Mouse (Mus musculus): ENCODE results near the gene Xylt2.
A peak's percentile ranks its signal among the peaks of the same experiment; 100 is the strongest.
"Not testable (repeated sequence)": the region's sequence is repeated elsewhere in the genome, so short reads cannot be mapped to it uniquely, and the experiment has no call there.

Xylt2 gene

DNA sequence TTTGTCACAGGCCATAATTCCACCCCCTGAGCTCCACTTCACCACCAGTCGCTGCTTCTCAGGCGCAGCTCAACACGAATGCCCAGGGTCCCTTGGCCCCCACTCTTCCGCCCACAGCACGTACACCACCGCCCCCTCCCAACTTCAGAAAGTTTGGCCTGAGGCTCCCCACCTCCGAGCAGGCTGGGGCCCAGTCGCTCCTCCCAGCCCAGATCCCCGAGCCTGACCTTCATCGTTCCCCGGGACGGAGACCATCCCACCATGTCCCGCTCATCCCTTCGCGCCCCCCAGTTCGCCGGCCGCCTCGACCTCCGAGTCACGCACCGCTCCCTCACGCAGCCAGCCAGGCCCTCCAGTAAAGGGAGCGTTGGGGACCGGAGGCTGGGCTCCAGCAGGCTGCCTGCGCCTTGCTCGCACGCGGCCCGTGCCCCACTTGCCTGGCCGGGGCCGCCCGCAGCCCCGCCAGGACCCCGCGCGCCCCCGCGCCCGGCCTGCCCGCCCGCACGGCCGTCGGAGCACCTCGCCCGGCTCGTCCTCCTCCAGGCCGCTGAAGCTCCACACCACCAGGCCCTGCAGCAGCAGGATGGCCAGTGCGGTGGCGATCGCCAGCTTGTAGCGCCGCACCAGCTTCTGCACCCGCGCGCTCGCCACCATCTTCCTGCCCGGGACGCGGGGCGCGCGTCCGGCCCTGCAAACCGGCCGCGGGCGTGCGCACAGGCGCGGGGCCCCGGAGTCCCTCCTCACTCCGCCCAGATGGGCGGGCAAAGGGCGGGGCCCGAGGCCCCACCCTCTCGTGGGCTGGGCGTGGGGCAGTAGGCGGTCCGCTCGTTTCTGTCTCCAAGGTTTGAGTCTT is at the start of gene Xylt2:
Gene Xylt2 (minus strand): TSS at position 762 of the 853 bp plus-strand sequence.
- peak; percentile 88 for DNase-seq (ENCODE audit: low spot score)

DNA sequence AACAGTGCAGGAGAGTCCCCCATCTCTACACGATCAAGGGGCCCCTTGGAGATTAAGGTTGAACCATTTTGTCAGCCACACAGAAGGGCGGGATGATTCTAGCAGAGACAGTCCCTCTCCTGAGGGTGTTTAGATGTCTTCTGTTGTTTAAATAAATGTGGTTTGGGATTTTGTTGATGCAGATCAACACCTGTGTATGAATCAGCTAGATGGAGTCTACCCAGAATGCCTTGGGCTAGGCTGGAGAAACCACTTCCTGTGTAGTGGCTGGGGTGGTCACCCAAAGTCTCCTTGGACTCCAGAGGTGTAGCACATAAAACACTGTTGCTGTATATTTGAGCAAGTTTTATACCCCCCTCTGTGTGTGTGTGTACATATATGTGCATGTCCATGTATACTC is 41.9 kb upstream of the Xylt2 start:
- DNase-seq (ENCODE audit: low spot score): no peak

DNA sequence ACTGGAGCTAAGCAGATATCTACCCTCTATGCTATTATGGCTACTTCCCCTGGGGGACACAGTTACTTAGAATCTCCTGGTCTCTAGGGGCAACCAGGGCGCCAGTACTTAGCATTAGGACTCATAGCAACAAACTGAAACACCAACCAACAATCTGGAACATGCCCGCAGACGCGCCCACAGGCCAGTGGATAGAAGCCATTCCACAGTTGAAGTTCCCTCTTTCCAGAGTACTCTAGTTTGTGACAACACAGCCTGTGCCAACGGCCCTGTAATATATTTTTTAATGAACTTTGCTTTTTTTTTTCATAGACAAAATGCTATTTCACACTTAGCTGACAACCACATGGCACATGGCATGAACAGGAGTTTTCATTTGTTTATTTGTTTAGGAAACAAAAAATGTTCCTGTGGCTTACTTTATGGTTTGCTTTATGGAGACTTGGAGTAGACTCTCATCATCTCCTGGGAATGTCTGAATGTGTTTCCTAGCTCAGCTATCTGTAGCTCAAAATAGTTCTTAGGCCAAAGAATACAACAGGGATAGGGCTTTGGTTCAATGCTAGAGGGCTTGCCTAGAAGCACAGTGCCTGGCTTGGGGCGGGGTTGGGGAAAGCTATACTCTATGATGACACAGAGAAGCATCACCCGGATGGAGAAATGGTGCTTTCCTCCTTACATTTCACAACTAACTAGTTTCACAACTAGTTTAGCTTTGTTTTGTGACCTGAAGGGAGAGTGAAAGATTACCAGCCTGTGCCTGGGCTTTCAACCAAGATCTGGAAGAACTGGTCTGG is 41.0 kb upstream of the Xylt2 start:
- no peak for DNase-seq (ENCODE audit: low spot score)

DNA sequence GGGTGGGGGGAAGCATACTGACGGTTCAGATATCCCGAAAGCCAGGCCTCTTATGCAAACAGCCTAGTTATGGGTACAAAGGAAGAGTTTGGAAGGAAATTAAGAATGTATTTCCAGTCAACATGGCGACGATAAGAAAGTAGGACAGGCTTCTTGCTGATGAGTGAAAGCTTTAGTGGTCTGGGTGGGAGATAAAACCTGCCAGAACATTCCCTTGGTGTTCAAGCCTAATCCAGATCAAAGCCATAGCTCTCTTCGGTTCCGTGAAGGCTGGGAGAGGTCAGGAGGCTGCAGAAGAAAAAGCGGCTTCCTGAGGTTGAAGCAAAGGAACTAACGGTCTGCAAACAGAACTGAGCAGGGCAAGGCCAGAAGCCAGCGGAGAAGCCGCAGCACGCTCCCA is 39.9 kb upstream of the Xylt2 start:
- no peak for DNase-seq (ENCODE audit: low spot score)

DNA sequence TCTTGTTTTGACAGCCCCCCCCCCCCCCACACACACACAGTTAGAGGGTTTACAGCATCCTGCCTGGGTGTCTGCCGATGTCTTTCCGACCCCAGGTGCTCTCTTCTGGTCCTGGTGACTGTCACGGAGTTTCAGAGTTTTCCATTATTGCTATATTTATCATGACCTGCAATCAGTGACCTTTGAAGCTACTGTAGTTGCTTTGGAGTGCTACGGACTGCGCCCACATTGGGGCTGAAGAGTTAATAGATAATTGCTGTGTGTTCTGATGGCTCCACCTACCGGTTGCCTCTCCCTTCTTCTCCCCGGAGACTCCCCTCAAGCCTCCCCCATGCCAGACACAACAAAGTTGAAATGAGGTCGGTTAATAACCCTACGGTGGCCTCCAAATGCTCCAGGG is 39.4 kb upstream of the Xylt2 start:
- no peak for DNase-seq (ENCODE audit: low spot score)

DNA sequence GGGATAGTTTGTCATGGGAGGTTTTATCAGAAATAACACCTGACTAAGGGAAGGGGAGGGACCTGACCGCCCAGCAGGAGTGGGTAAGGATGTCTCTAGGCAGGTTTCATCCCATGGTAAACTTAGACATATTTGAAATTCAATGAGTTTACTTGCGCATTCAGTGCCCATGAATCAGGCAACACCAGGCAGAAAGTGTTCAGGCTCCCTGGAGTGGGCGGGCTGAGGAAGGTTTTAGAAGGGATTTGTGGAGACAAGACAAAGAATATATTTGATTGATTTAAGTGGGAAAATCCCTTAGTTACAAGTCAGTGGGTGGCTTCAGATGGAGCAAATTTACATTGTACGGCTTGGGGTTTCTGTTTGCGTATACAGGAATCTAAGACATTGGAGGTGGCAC is 38.3 kb upstream of the Xylt2 start:
- no peak for DNase-seq (ENCODE audit: low spot score)

DNA sequence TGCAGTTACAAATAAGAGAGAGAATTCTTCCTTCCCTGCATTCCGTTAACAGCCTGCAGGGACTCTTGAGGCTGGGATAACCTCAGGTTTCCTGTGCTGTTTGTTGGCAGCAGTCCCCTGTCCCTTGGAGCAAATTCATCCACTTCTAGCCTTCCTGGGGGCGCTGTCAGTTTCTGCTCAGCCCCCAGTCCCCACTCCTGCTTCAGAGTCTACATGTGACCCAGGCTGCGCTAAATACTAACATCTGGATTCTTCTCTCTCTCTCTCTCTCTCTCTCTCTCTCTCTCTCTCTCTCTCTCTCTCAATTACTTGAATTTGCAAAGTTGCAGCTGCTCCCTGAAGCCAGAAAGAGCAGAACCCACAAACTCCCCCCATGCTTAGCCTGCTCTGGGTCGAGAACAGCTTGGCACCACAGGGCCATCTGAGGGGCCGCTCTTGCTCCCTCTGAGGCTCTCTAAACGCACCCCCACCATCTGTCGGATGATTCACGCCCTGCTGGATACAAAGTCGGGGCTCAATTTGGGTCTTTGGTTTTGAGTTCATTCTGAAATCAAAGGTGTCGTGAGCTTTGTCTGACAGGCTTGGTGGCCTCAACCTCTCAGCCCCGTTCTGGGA is 36.0 kb upstream of the Xylt2 start:
- DNase-seq (ENCODE audit: low spot score): no peak

DNA sequence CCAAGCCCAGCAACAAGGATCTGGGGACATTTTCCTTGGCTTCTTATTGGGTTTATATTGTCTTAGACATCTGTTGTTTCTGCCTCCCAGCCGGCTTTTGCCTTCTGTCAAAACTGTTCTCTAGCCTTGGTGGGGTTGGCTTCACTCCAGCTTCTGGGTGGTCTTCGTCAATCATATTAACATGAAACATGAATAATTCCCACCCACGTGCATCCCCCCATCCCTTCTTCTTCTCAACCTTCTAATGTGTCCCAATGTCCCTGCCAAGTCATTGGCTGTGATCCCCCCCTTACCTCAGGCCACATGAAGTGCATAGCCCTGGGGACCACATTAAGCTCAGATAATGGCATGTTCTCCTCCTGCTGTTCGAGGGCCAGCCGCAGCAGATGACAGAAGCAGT is 27.2 kb upstream of the Xylt2 start, which contains the start of gene Gm11541:
Gene Gm11541 (minus strand): TSS at position 28 of the 400 bp plus-strand sequence.
- DNase-seq (ENCODE audit: low spot score): no peak

DNA sequence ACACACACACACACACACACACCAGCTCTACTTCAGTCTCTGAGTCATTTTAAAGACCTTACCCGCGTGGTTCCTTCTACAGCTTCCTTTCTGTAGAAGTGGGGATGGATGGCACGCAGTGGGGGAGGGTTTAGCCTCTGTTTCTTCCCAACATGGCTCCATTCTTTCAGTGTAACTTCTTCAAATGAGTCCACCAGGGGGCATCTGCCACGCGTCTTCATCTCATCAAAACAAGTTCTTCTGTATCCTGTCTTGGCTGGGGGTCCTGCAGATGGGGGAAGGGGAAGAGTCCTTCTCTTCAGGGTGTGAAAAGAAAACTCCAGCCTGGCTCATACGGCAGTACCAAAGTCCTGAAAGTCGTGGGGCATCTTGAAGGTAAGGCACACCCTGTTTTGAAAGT is 26.7 kb upstream of the Xylt2 start:
- no peak for DNase-seq (ENCODE audit: low spot score)

DNA sequence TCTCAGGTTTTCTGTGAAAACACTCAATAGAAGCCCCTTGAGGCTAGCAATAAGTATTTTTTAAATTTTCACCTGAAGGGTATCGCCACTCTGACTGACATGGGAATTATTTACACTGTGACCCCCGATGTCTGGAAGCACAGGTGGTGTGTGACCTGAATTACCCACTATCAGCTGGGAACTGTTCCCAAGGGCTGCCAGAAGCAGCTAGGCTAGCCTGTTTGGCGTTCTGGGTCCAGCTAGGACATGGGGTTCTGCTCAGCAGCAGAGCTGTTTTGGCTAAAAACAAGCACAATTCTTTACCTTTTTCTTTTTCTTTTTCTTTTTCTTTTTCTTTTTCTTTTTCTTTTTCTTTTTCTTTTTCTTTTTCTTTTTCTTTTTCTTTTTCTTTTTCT is 24.9 kb upstream of the Xylt2 start:
- no peak for DNase-seq (ENCODE audit: low spot score)

DNA sequence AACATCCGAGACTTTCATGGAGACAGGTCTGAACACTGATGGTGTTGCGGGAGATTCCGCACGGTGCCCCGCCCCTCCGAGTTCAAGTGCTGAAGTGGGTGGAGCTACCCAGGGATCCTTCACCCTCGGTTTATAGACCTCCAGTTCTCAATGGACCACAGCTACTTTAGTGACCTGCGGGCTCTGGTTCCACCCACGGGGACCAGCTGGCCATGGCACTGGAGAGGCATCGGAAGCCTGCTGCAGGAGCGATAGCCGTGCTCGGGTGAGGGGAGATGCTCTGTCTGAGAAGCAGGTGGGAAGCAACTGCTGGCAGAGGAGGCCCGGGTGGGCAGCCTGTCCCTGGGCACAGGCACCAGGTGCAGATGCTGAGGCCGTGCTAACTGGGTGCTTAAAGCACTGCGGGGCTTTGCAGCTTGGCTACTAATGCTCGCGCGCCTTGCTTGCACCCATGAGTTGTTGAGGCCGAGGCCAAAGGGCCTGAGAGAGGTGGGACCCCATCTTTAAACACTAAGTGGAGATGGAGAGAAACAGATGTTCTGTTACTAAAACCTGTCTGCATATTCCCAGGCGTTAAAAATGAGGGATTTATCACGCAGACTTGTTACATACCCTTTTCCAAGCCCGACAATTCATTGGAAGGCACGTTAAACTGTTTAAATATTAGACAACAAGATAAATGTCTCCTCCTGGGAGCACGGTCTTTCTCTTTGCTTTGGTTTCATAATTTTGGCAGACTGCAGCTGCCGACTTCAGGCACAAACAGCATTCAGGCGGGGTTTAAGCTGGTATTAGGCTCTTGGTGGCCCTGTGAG is 24.3 kb upstream of the Xylt2 start:
- no peak for DNase-seq (ENCODE audit: low spot score)

DNA sequence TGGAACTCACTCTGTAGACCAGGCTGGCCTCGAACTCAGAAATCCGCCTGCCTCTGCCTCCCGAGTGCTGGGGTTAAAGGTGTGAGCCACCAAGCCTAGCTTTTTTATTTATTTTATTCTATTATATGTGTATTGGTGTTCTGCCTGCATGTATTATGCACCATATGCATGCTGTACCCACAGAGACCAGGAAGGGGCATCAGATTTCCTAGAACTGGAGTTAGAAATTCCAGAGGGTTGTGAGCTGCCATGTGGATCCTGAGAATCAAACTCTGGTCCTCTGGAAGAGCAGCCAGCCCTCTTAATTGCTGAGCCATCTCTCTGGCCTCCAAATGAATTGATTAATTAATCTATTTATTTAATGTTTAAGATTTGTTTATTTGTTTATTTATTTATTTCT is 22.1 kb upstream of the Xylt2 start:
- no peak for DNase-seq (ENCODE audit: low spot score)

DNA sequence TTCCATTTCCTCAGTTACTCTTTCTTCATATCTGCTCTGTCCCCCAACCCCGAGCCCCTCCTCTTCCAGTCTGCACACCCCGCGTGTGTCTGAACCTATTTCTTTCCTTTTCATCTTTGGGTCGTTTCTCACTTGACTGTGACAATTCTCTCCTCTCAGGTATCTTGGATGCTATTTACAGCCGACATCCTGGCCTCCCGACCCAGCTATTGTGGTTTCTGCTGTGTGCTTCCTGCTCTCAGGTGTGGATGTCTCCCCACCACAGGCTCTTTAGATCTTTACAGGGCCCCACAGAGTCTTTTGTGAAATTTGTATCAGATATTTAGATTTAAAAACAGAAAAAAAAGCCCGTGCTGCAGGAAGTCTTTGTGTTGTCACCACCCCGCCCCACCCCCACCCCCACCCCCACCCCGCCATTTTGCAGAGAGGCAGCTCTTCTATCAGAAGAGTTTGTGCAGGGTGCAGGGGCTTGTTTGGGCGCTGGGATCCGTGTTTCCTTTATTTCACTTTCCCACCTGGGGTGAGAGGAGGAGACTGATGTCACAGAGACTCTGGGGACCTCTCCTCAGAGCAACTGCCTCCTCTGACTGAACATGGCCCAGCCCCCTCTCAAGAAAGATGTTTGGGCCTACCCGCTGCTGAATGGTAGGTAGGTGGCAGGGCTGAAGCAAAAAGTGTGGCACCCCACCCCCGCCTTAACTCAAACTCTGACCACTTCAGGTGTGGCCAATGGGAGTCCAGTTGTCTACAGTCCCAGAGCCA is 20.6 kb upstream of the Xylt2 start:
- DNase-seq (ENCODE audit: low spot score): no peak

DNA sequence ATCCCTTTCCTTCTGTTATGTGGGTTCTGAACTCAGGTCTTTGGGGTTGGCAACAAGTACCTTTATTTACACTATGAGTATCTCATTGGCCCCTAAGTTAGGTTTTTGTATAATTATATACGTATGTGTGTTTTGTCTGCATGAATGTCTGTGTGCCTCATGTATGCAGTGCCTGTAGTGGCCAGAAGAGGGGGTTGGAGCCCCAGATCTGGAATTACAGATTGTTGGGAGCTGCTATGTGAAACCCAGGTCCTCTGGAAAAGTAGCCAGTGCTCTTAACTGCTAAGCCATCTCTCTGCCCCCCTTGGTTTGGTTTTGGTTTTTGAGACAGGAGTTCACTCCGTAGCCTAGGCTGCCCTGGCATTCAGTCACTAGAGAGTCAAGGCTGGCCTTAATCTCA is 19.8 kb upstream of the Xylt2 start:
- DNase-seq (ENCODE audit: low spot score): no peak

DNA sequence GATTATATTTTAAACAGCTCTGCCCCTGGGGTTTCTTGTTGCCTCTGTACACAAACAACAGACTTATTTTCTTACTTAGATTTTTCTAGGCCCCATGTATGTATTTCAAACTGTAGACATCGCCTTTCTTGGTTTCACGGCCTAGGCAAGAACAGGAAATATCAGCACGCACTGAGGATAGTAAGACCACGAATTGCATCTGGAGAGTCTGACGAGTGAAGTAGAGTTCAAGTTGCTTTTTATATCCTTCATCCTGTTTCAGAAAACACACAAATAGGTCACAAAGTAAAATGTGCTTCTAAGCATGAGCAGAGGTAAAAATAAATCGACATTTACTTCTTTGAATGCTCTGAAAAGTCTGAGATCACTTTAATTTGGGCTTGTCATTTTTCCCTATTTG is 18.2 kb upstream of the Xylt2 start:
- DNase-seq (ENCODE audit: low spot score): no peak

DNA sequence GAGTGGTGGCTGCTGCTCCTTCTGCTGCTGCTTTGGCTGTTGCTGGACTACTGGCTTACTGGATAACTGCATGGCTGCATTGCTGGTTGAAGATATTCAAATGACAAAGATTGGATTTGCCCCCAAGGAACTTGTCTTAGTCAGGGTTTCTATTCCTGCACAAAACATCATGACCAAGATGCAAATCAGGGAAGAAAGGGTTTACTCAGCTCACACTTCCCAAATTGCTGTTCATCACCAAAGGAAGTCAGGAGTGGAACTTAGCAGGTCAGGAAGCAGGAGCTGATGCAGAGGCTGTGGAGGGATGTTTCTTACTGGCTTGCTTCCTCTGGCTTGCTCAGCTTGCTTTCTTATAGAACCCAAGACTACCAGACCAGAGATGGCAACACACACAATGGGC is 15.2 kb upstream of the Xylt2 start:
- not testable (repeated sequence) for DNase-seq (ENCODE audit: low spot score)

DNA sequence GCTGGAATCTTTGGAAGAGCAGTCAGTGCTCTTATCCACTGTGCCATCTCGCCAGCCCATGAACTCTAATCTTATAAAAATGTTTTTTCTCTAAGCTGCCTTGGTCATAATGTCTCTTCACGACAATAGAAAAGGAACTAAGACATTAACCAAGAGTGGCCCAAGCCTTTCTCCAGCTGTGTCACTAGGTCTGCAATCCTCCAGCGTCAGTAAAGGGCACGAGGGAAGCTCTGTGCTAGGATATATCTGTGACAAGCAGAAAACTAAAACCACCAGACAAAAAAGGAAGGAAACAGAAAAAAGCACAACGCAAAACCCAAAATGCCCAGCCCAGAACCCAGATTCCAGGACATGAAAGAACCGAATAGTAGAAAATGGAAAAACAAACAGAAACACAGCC is 9.9 kb upstream of the Xylt2 start:
- DNase-seq (ENCODE audit: low spot score): no peak

DNA sequence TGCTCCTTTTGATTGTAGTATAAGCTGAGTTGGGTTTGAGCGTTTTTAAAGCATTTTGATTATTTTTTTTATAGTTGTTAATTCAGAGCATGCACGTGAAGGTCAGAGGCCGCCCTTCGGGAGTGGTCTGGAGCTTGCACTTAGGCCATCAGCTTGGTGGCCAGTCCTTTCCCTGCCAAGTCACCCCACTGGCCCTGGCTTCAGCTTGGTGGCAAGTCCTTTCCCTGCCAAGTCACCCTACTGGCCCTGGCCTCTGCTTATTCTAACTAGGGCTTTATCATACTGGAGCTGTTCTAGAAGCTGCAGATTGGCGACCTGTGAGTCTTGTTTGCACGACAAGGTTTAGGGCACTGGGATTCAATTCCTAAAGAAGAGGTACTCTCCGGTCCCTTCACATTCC is 5.1 kb upstream of the Xylt2 start:
- no peak for DNase-seq (ENCODE audit: low spot score)

DNA sequence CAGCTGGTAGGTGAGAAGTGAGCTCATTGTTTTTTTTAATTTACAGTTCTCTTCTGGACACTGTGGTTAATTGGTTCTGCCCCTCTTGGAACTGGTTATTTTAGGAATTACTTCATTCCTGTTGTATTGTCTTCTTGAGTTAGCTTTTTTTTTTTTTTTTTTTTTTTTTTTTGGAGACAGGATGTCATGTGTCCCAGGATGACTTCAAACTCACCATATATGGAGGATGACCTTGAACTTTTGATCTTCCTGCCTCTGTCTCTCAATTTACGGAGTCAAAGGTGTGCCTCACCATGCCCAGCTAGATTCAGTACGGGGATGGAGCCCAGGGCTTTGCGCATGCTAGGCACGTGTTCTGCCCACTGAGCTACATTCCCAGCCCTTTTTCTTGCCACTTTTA is 4.3 kb upstream of the Xylt2 start:
- no peak for DNase-seq (ENCODE audit: low spot score)

DNA sequence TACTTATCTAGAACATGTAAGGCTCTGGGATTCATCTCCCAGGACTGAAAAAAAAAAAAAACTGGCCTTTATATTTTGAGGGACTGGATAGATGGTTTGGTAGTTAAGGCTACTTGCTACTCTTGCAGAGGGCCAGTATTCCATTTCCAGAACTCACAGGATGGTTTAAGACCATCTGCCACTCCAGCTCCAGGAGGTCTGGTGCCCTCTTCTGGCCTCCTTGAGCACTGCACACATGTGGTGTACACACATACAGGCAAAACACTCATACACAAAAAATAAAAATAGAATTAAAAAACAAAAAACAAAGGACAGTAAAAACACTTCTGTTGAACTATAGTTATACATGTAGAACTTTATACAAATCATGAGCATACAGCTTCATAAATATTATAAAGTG is 3.3 kb upstream of the Xylt2 start:
- peak; percentile 14 for DNase-seq (ENCODE audit: low spot score)

DNA sequence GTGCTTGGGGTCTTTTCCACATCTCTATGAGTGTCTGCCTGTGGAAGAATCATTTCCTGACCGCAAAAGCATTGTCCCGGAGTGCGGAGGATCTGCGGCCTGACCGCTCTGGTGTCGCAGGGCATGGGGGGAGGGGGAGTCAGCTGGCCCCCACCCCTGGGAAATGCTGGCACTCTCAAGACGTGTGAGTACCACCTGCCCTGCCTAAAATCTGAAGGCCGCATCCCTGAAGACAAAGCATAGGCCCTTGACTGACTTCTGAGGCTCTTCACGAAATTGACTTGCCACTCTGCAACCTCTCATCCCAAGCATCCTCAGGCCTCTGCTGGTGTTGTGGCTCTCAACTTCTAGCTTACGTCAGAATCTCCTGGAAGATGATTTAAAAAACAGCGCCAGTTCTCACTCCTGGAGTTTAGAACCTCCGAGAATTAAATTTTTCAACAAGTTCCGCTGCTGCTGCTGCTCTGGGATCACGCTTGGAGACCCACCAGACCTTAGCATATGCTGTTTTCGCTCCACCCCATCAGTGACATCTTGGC is 361 bp upstream of the Xylt2 start:
- DNase-seq (ENCODE audit: low spot score): no peak

Measured in c-Kit-positive CD71-positive TER-119-positive erythroid progenitor cells, embryonic 14.5 days (primary cell).